Mouse (Mus musculus) neural tube, embryonic 15.5 days (tissue): ENCODE data around the gene Cep72. TPM values are rescaled to one million over a fixed set of nuclear protein-coding genes. Genes with fewer than 3 reads are reported as not detected.
"Not testable (repeated sequence)": the region's sequence is repeated elsewhere in the genome, so short reads cannot be mapped to it uniquely, and the experiment has no call there.

Source experiments
- ATAC-seq: fragments of 200-750 bp; cut with Nextera tagmentation; 2 replicates; pipeline ENCODE4 v1.8.0; 2017; ENCODE audit warnings: mild to moderate bottlenecking, moderate TSS enrichment, moderate library complexity; ENCODE audit not compliant: low FRiP score
- H3K27ac ChIP-seq: fragments of 300-500 bp; sonication (generic); replicated peaks from 2 replicates; pipeline ENCODE4 v1.5.1; 2015; ENCODE audit warnings: mild to moderate bottlenecking, inconsistent platforms
- H3K27me3 ChIP-seq: fragments of 300-500 bp; sonication (generic); replicated peaks from 2 replicates; pipeline ENCODE4 v1.6.1; 2015; ENCODE audit warnings: inconsistent platforms
- H3K36me3 ChIP-seq: fragments of 300-500 bp; sonication (generic); 2 replicates; pipeline ENCODE4 v1.6.1; 2015; ENCODE audit warnings: inconsistent platforms
- H3K4me1 ChIP-seq: fragments of 300-500 bp; sonication (generic); 2 replicates; pipeline ENCODE4 v1.6.1; 2015; ENCODE audit warnings: inconsistent platforms
- H3K4me2 ChIP-seq: fragments of 300-500 bp; sonication (generic); 2 replicates; pipeline ENCODE4 v1.6.1; 2015; ENCODE audit warnings: inconsistent platforms, mild to moderate bottlenecking, moderate library complexity
- H3K4me3 ChIP-seq: fragments of 300-500 bp; sonication (generic); replicated peaks from 2 replicates; pipeline ENCODE4 v1.5.1; 2015; ENCODE audit warnings: mild to moderate bottlenecking, inconsistent platforms
- H3K9ac ChIP-seq: fragments of 300-500 bp; sonication (generic); replicated peaks from 2 replicates; pipeline ENCODE4 v1.6.1; 2015; ENCODE audit warnings: mild to moderate bottlenecking, inconsistent platforms
- H3K9me3 ChIP-seq: fragments of 300-500 bp; sonication (generic); replicated peaks from 2 replicates; pipeline ENCODE4 v1.6.1; 2016; ENCODE audit warnings: inconsistent platforms
- WGBS: fragments of 180-500 bp; shearing (Covaris S2); methylation state at CpG from one replicate; pipeline ENCODE4 v1.1.7; 2015; ENCODE audit warnings: mixed read lengths; 5-methylcytosine and 5-hydroxymethylcytosine counted together
- polyA plus RNA-seq: library from polyadenylated mRNA; unstranded; fragments of >200 nt; fragmentation: Nextera tagmentation; extraction: Ambion mirVana; gene quantifications from 2 replicates; pipeline ENCODE4 v1.2.1, GENCODE M21; 2015

Gene Cep72
- polyA plus RNA-seq, 1 experiment from 2014 or later: 7.5 TPM

- ATAC-seq: no peak
- Histone ChIP-seq H3K36me3 (peaks cover 23% of the 10 kb centered on the region), H3K4me3 (no peak overlapping the region), H3K4me1 (no peaks in the 10 kb centered on the region), H3K4me2 (no peak overlapping the region), H3K27me3 (no peaks in the 10 kb centered on the region), H3K9me3 (no peaks in the 10 kb centered on the region), H3K27ac (no peak overlapping the region), H3K9ac (no peak overlapping the region)
- 68% methylated on average over 2 of the region's 2 CpGs for WGBS
Observed at GRCm38 (mm10) chr13:74028116-74028515, 34.0 kb downstream of the Cep72 start.

DNA sequence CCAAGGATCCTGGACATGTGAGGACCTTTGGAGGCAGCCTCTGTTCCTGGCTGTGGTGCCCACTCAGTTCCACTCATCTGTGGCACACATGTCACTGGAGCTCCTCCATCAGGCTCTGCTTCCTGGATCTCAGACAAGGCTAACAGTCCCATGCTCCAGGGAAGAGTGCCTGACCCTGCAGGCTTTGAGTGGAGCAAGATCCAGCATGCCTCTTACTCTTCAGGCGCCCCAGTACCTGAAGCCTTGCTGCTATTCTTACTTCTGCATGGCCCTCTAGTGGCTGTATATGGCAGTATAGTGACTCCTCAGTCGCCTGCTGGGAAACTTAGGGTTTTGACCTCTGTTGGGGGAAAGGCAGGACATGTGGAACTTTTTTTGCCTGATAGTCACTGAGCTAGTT is 35.9 kb downstream of the Cep72 start:
- ATAC-seq: 0 out of 2 replicates have a peak, but pooled peaks have one; percentile 48

GRCm38 (mm10) chr13:74025151-74026081 is 36.7 kb downstream of the Cep72 start:
- WGBS: 66% methylated on average over 4 of the region's 4 CpGs
- H3K36me3 ChIP-seq: peaks cover 13% of the 10 kb centered on the region; the same call in 1 of the 2 replicates
- no peaks in the 10 kb centered on the region for H3K9me3 ChIP-seq
- no peak overlapping the region for H3K4me2 ChIP-seq
- H3K4me1 ChIP-seq: no peaks in the 10 kb centered on the region
- H3K27ac ChIP-seq: no peak overlapping the region
- H3K9ac ChIP-seq: no peak overlapping the region
- no peak for ATAC-seq
- no peak overlapping the region for H3K4me3 ChIP-seq
- no peaks in the 10 kb centered on the region for H3K27me3 ChIP-seq

More for the DNA sequence above, 35.9 kb downstream of the Cep72 start:
- no peaks in the 10 kb centered on the region for H3K4me1 ChIP-seq
- WGBS: 13% methylated on average over 2 of the region's 2 CpGs
- no peaks in the 10 kb centered on the region for H3K27me3 ChIP-seq
- H3K4me2 ChIP-seq: no peak overlapping the region
- no peaks in the 10 kb centered on the region for H3K9me3 ChIP-seq
- no peak overlapping the region for H3K4me3 ChIP-seq
- no peak overlapping the region for H3K27ac ChIP-seq
- no peak overlapping the region for H3K9ac ChIP-seq
- peaks cover 14% of the 10 kb centered on the region for H3K36me3 ChIP-seq

DNA sequence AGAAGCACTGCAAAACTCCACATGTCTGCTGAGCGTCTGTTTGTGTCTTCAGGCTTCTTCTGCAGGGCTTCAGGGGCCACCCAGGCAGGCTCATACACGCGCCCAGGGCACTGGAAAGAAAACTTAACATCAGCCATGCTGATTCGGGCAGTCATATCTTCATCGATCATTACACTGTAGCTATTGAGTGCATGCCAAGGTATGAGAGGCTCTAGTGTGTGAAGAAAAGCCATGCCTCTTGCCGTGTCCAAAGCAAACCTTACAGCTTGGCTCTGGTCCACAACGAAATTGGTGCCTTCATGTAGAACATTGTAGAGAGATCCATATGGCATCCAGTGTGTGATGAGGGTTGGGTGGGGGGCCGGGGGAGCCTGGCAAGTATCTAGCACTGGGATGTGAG is 43.1 kb downstream of the Cep72 start:
- H3K4me3 ChIP-seq, H3K27me3 ChIP-seq, H3K27ac ChIP-seq, H3K4me2 ChIP-seq, H3K9me3 ChIP-seq, H3K9ac ChIP-seq, H3K4me1 ChIP-seq, ATAC-seq: not testable (repeated sequence)
- H3K36me3 ChIP-seq: peaks cover 13% of the 10 kb centered on the region; the same call in 1 of the 2 replicates
- WGBS: 92% methylated on average over 8 of the region's 8 CpGs

DNA sequence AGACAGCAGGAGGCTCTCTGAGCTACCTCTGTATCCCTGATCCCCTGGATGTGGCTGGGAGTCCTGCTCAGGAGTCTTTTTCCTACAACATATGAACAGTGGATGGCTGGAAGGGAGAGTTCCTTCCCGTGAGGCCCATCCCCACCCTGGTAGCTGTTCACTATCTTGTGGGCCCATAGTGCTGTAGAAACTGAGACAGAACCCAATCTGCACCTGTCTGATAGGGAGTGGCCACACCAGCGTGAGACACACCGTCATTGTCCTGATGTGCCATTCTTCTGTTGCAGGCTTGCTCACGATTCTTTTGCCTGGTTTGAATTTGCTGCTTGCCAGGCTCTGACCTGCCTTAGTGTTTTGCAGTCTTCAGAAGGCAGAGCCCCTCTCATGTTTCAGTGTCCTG is 44.7 kb downstream of the Cep72 start:
- Histone ChIP-seq H3K27ac (no peak overlapping the region), H3K27me3 (no peaks in the 10 kb centered on the region), H3K9me3 (no peaks in the 10 kb centered on the region), H3K4me3 (no peak overlapping the region), H3K4me2 (no peak overlapping the region), H3K36me3 (peaks cover 4% of the 10 kb centered on the region; the same call in 1 of the 2 replicates), H3K4me1 (peaks cover 8% of the 10 kb centered on the region; the same call in 1 of the 2 replicates), H3K9ac (no peak overlapping the region)
- WGBS: 84% methylated on average over 4 of the region's 4 CpGs
- ATAC-seq: no peak

GRCm38 (mm10) chr13:74015908-74016307 is 46.2 kb downstream of the Cep72 start:
- Histone ChIP-seq H3K9me3 (no peaks in the 10 kb centered on the region), H3K9ac (no peak overlapping the region), H3K4me2 (no peak overlapping the region), H3K36me3 (no peaks in the 10 kb centered on the region), H3K4me3 (no peak overlapping the region), H3K4me1 (peaks cover 15% of the 10 kb centered on the region), H3K27ac (no peak overlapping the region), H3K27me3 (no peaks in the 10 kb centered on the region)
- ATAC-seq: no peak
- WGBS: 70% methylated on average over 4 of the region's 4 CpGs

DNA sequence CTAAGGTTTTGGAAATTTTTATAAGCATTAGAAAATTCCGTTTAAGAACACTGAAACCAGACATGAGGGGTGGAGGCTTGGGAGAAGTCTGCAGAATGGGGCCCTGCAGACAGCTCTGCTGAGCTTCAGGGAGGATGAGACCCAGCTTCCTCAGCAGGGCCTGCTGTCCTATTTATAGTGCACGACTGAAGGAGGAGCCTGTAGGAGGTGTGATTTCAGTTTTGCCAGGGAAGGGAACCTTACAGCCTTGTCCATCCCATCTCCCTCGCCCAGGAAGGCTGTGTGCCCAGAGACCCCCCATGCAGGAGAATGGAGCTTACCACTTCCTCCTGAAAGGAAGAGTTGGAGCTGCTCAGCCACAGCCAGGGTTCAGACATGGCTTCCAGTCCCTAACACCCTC is 51.4 kb downstream of the Cep72 start:
- peak overlapping the region; percentile 75 for H3K4me3 ChIP-seq
- 12% methylated on average over 3 of the region's 3 CpGs for WGBS
- H3K27ac ChIP-seq: peak overlapping the region; percentile 84
- peaks cover 24% of the 10 kb centered on the region for H3K4me1 ChIP-seq
- H3K4me2 ChIP-seq: peak overlapping the region; percentile 91
- peaks cover 4% of the 10 kb centered on the region; the same call in 1 of the 2 replicates for H3K27me3 ChIP-seq
- peak overlapping the region; percentile 68 for H3K9ac ChIP-seq
- peak; percentile 64 for ATAC-seq
- H3K9me3 ChIP-seq: no peaks in the 10 kb centered on the region
- no peaks in the 10 kb centered on the region for H3K36me3 ChIP-seq

DNA sequence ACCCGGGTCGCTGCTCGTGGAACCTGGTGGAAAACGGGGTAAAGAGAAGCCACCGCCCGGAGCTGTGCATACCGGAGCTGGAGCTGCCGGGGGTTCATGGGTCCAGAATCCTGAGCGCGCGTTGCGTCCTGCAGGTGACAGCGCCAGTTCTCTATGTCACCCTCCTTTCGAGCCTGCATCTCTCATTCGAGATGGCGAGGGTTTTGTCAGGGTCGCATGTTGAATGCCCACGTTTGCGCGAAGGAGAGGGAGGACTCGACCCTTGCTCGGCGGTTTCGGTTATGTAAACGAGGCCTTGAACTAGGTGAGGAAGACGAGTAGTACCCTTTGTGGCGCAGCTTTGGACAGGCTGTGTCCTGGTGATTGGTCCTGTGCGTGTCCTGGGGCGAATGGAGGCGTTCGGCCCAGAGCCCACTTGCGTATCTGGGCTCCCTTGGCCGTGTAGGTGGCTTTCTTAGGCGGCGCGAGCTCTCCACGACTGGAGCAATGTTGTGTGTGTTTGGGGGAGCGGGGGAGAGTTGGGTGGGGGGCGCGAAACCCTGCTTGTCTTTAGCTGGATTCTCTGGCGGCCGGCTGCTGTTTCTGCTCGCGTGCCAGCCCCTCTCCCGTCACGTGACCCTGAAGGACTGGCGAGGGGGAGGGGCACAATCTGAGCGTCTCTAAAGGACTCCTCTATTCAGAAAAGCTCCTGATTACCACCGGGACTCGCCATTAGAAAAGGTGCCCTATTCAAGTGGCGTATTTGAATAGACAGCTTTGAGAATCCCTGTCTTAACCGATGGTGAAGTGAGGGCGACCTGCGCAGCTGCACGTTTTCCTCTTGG is 52.1 kb downstream of the Cep72 start:
- ATAC-seq: peak; percentile 83
- H3K36me3 ChIP-seq: no peaks in the 10 kb centered on the region
- H3K4me3 ChIP-seq: peak overlapping the region; percentile 75
- H3K27me3 ChIP-seq: peaks cover 4% of the 10 kb centered on the region; the same call in 1 of the 2 replicates
- H3K4me2 ChIP-seq: peak overlapping the region; percentile 91
- H3K9ac ChIP-seq: peak overlapping the region; percentile 68
- H3K9me3 ChIP-seq: no peaks in the 10 kb centered on the region
- peaks cover 21% of the 10 kb centered on the region for H3K4me1 ChIP-seq
- peak overlapping the region; percentile 84 for H3K27ac ChIP-seq
- WGBS: under 1% methylated on average over 55 of the region's 55 CpGs

- peak; percentile 94 for ATAC-seq
- Histone ChIP-seq H3K4me1 (peaks cover 21% of the 10 kb centered on the region), H3K27ac (peak within 1 kb of the TSS; percentile 84), H3K4me2 (peak within 1 kb of the TSS; percentile 91), H3K36me3 (no peaks in the 10 kb centered on the region), H3K27me3 (peaks cover 4% of the 10 kb centered on the region; the same call in 1 of the 2 replicates), H3K9me3 (no peaks in the 10 kb centered on the region), H3K4me3 (peak within 1 kb of the TSS; percentile 75), H3K9ac (peak within 1 kb of the TSS; percentile 68)
- under 1% methylated on average over 56 of the region's 56 CpGs for WGBS
Observed at GRCm38 (mm10) chr13:74008948-74009718, 53.0 kb downstream of the Cep72 start, which contains the start of gene Tppp. Gene Tppp (plus strand): TSS chr13:74009407.

- H3K27me3 ChIP-seq, H3K27ac ChIP-seq, ATAC-seq, H3K4me3 ChIP-seq, H3K9ac ChIP-seq, H3K9me3 ChIP-seq, H3K36me3 ChIP-seq: not testable (repeated sequence)
- Histone ChIP-seq H3K4me1 (peaks cover 21% of the 10 kb centered on the region), H3K4me2 (peak overlapping the region; percentile 91)
- 78% methylated on average over 2 of the region's 2 CpGs for WGBS
Observed at GRCm38 (mm10) chr13:74008216-74008615, 53.9 kb downstream of the Cep72 start.

DNA sequence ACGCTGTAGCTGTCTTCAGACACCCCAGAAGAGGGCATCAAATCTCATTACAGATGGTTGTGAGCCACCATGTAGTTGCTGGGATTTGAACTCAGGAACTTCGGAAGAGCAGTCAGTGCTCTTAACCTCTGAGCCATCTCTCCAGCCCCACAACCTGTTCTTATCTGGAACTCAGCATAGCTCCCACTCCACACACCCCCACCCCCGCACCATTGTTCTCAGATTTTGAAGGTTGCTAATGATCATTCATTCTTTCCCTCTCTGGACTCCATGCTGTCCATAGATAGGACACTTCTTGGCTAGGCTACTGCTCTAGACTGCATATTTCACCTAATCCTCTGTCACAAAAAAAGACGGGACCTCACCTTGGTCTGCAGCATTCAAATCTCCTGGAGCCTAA is 55.2 kb downstream of the Cep72 start:
- H3K4me2 ChIP-seq, H3K4me3 ChIP-seq, H3K9ac ChIP-seq, ATAC-seq, H3K9me3 ChIP-seq, H3K36me3 ChIP-seq, H3K27me3 ChIP-seq, H3K27ac ChIP-seq: not testable (repeated sequence)
- 98% methylated on average over 4 of the region's 4 CpGs for WGBS
- peaks cover 21% of the 10 kb centered on the region for H3K4me1 ChIP-seq
